Mouse (Mus musculus) olfactory bulb, adult 2 months (tissue): Measurements from ENCODE around the gene Gm4871. TPM values are rescaled to one million over a fixed set of nuclear protein-coding genes. Genes with fewer than 3 reads are reported as not detected.
"Not testable (repeated sequence)": the region's sequence is repeated elsewhere in the genome, so short reads cannot be mapped to it uniquely, and the experiment has no call there.

Experiments
- H3K27ac ChIP-seq: fragments of 200-500 bp; 2 replicates; pipeline ENCODE4 v1.5.1; 2012; ENCODE audit warnings: low read depth, low read length; ENCODE audit not compliant: insufficient read depth
- H3K4me1 ChIP-seq: fragments of 200-500 bp; 2 replicates; pipeline ENCODE4 v1.6.1; 2012; ENCODE audit warnings: low read length; ENCODE audit not compliant: control insufficient read depth, insufficient read depth
- H3K4me3 ChIP-seq: fragments of 200-500 bp; 2 replicates; pipeline ENCODE4 v1.5.1; 2012; ENCODE audit warnings: mild to moderate bottlenecking, low read depth, low read length, moderate library complexity; ENCODE audit not compliant: insufficient read depth
- CTCF ChIP-seq: fragments of 200-500 bp; IDR thresholded peaks from 2 replicates; pipeline ENCODE4 v1.5.1; 2012; ENCODE audit warnings: low read depth, mild to moderate bottlenecking, low read length, moderate library complexity; ENCODE audit not compliant: insufficient read depth
- POLR2A ChIP-seq: fragments of 200-500 bp; IDR thresholded peaks from 2 replicates; pipeline ENCODE4 v1.6.1; 2012; ENCODE audit warnings: mild to moderate bottlenecking, low read depth, low read length, moderate library complexity; ENCODE audit not compliant: insufficient read depth
- WGBS: fragments of 180-500 bp; shearing (Covaris S2); methylation state at CpG from one replicate; pipeline ENCODE4 v1.1.7; 2018; 5-methylcytosine and 5-hydroxymethylcytosine counted together
- polyA plus RNA-seq: library from polyadenylated mRNA; stranded (reverse); fragments of >200 nt; gene quantifications from 2 replicates; pipeline ENCODE4 v1.2.4, GENCODE M21; 2012; ENCODE audit warnings: low replicate concordance; ENCODE audit not compliant: missing spikeins, insufficient read depth, insufficient read length

Gm4871 gene
- polyA plus RNA-seq = not detected in 2 replicates

GRCm38 (mm10) chr5:145032391-145032790 is at the start of gene Gm4871:
Gm4871 (minus strand) TSS chr5:145032754.
- not testable (repeated sequence) for H3K4me3 ChIP-seq, H3K27ac ChIP-seq, H3K4me1 ChIP-seq
- WGBS = 83% methylated on average over 5 of the region's 5 CpGs

- Histone ChIP-seq H3K4me1 (peaks cover 4% of the 10 kb centered on the region; the same call in 1 of the 2 replicates), H3K4me3 (no peak overlapping the region), H3K27ac (no peak overlapping the region)
- TF ChIP-seq CTCF = no peak
- no peak for TF ChIP-seq POLR2A
- WGBS = 88% methylated on average over 10 of the region's 10 CpGs
These were observed 49.5 kb upstream of the Gm4871 start for GRCm38 (mm10) chr5:145081866-145082613.

- Histone ChIP-seq H3K4me3 (no peak overlapping the region), H3K4me1 (no peaks in the 10 kb centered on the region), H3K27ac (no peak overlapping the region)
- 61% methylated on average over 3 of the region's 3 CpGs for WGBS
- no peak for TF ChIP-seq CTCF
- TF ChIP-seq POLR2A = no peak
These were observed 42.5 kb upstream of the Gm4871 start for GRCm38 (mm10) chr5:145075081-145075480.

- WGBS = 60% methylated on average over 6 of the region's 6 CpGs
- Histone ChIP-seq H3K27ac (no peak overlapping the region), H3K4me1 (no peaks in the 10 kb centered on the region), H3K4me3 (no peak overlapping the region)
- TF ChIP-seq CTCF (no peak), POLR2A (no peak)
These were observed 38.8 kb upstream of the Gm4871 start for GRCm38 (mm10) chr5:145071342-145071741.

GRCm38 (mm10) chr5:145069707-145070106 is 37.2 kb upstream of the Gm4871 start:
- WGBS = 1% methylated on average over 5 of the region's 5 CpGs
- no peaks in the 10 kb centered on the region for H3K4me1 ChIP-seq

GRCm38 (mm10) chr5:145068863-145069262 is 36.3 kb upstream of the Gm4871 start:
- Histone ChIP-seq H3K4me1 (no peaks in the 10 kb centered on the region), H3K4me3 (no peak overlapping the region), H3K27ac (no peak overlapping the region)
- 46% methylated on average over 3 of the region's 3 CpGs for WGBS
- no peak for TF ChIP-seq POLR2A
- TF ChIP-seq CTCF = no peak

More at GRCm38 (mm10) chr5:145069707-145070106, 37.2 kb upstream of the Gm4871 start:
- Histone ChIP-seq H3K4me3 (no peak overlapping the region), H3K27ac (no peak overlapping the region)
- TF ChIP-seq CTCF (0 out of 2 replicates have a peak, but pooled peaks have one; percentile 16), POLR2A (no peak)

- WGBS = 94% methylated on average over 1 of the region's 1 CpGs
- Histone ChIP-seq H3K4me3 (no peak overlapping the region), H3K4me1 (no peaks in the 10 kb centered on the region), H3K27ac (no peak overlapping the region)
- TF ChIP-seq CTCF = no peak
- TF ChIP-seq POLR2A = no peak
These were observed 32.3 kb upstream of the Gm4871 start for GRCm38 (mm10) chr5:145064765-145065340.

- H3K4me3 ChIP-seq = no peak overlapping the region
- TF ChIP-seq CTCF (no peak), POLR2A (no peak)
- no peak overlapping the region for H3K27ac ChIP-seq
- H3K4me1 ChIP-seq = peaks cover 7% of the 10 kb centered on the region
- 86% methylated on average over 2 of the region's 2 CpGs for WGBS
These were observed 27.0 kb upstream of the Gm4871 start for GRCm38 (mm10) chr5:145059524-145059923.

GRCm38 (mm10) chr5:145058722-145059121 is 26.2 kb upstream of the Gm4871 start:
- Histone ChIP-seq H3K27ac (no peak overlapping the region), H3K4me1 (peaks cover 7% of the 10 kb centered on the region), H3K4me3 (no peak overlapping the region)
- WGBS = 85% methylated on average over 7 of the region's 7 CpGs
- no peak for TF ChIP-seq POLR2A
- TF ChIP-seq CTCF = no peak
